Mouse (Mus musculus): Measurements from ENCODE around the gene Dusp10. TPM values are rescaled to one million over a fixed set of nuclear protein-coding genes. Genes with fewer than 3 reads are reported as not detected.

Dusp10 gene
- 10 to 100 TPM; 50.2 to 53.1 TPM for total RNA-seq (2023)

DNA sequence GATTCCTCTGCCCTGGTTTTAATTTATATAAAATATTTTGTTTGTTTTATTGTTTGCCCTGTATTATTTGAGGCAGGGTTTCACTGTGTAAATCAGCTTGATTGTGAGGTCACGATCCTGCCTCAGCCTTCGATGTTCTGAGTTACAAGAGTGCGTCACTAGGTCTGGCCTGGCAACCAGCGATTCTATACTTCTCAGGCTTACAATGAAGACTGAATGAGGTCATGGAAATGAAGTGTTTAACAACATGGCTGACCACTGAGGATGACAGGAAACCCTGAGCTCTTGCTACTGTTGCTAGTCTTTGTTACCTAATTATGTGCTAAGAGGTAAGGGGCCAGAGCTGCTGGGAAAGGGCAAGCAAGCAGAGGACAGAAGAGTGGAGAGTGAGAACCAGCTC is at the start of gene Dusp10:
TSS of gene Dusp10 (plus strand) at position 197 of the 400 bp plus-strand sequence.

DNA sequence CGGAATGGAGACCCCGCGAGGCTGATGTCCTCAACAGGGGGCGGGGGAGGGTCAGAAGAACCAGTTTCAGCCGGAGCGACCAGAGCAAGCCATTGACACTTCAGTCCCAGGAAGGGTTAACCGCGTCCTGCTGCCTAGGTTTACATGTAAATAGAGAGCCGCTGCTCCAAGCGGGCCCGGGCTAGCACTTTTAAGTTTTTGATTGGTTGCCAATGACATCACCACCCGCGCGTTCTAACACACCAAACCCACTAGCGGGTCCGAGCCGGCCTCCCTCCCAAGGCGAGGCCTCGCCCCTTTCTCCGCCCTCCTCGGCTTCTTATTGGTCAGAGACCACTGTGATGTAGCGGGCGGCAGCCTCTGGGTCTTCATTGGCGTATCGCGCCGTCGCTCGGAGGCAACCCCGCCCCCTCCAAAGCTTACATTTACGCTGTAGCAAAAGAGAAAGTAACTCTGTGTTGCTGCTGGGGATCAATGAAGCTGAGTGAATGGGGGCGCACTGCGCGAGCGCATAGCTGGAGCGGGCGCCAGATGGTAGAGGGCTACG is 21.0 kb downstream of the Dusp10 start, which contains the start of gene 1700056E22Rik:
TSS of gene 1700056E22Rik (minus strand) at position 291 of the 547 bp plus-strand sequence.

Other genes with a start within 250 kb of the Dusp10 start
- 1 to 10 TPM; 7.6 to 8.1 TPM for gene 1700056E22Rik, start 21.0 kb downstream of the Dusp10 start, total RNA-seq (2023)